In genomic region chr11:18531264-18532110, GRCm38 (mm10) we compare ENCODE assay signal across 13 mouse cellular contexts.
DNase-seq lines count a peak whose midpoint lies in the region; ATAC-seq lines count a peak whose summit lies in the region.
"Had no signal": no experiment of that assay in that cellular context is flagged by ENCODE, and none has a peak within 500 bp of the region (broad histone marks: within the 10 kb centered on the region; RNA-seq: fewer than 3 reads in every experiment).

No protein-coding gene starts in this region.

- H3K4me2 ChIP-seq in kidney, embryonic 14.5 days (replicated peaks; ENCODE audit: low read depth, low read length) = no peak overlapping the region
- H3K4me2 ChIP-seq: lung, embryonic 15.5 days had no signal

- no peaks in the 10 kb centered on the region for H3K9me3 ChIP-seq in kidney, embryonic 14.5 days (ENCODE audit: control insufficient read depth, low read length)
- H3K9me3 ChIP-seq: G1E; lung, embryonic 15.5 days; midbrain, embryonic 10.5 days had no signal

- H3K27me3 ChIP-seq in kidney, embryonic 14.5 days (ENCODE audit: control insufficient read depth, insufficient read depth, low read length) = no peaks in the 10 kb centered on the region
- H3K27me3 ChIP-seq: lung, embryonic 15.5 days had no signal

- peak overlapping the region; percentile 51; the same call in 1 of the 2 replicates for H3K27ac ChIP-seq in kidney, embryonic 14.5 days (ENCODE audit: low read depth, low read length)
- H3K27ac ChIP-seq: hindbrain, postnatal 0 days; lung, embryonic 15.5 days; midbrain, embryonic 10.5 days had no signal

- no peaks in the 10 kb centered on the region for H3K36me3 ChIP-seq in kidney, embryonic 14.5 days (ENCODE audit: control insufficient read depth, insufficient read depth, low read length)
- H3K36me3 ChIP-seq: G1E; lung, embryonic 15.5 days; midbrain, embryonic 10.5 days had no signal

- no peak overlapping the region for H3K4me3 ChIP-seq in kidney, embryonic 14.5 days (ENCODE audit: low read length)
- H3K4me3 ChIP-seq: lung, embryonic 15.5 days; midbrain, embryonic 10.5 days had no signal

- H3K4me1 ChIP-seq in kidney, embryonic 14.5 days (ENCODE audit: control insufficient read depth, insufficient read depth, low read length) = no peaks in the 10 kb centered on the region
- H3K4me1 ChIP-seq: midbrain, embryonic 10.5 days had no signal

- peak; percentile 66; the same call in 1 of the 2 replicates for ATAC-seq in kidney, embryonic 14.5 days (ENCODE audit: low FRiP score, low TSS enrichment)
- ATAC-seq: hindbrain, postnatal 0 days had no signal

- 33% methylated on average over 2 of the region's 2 CpGs for WGBS in kidney, embryonic 14.5 days

- peak; percentile 2 for DNase-seq in adrenal gland, postnatal 25 days
- DNase-seq in adrenal gland, adult 18-20 months (ENCODE audit: low spot score in 2 of 2) = no peak
- no peak for DNase-seq in kidney, adult 8-10 months
- DNase-seq in urinary bladder, postnatal 14 days (ENCODE audit: low spot score) = peak; percentile 5
- DNase-seq in urinary bladder, postnatal 25 days (ENCODE audit: low spot score) = no peak
- DNase-seq in cerebellum, adult 9-11 months = no peak
- no peak for DNase-seq in Muller cell, postnatal 12 days (ENCODE audit: inconsistent ontology term)
- DNase-seq: layer of hippocampus, adult 9-11 months had no signal

- no peak overlapping the region for H3K9ac ChIP-seq in kidney, embryonic 14.5 days (ENCODE audit: low read depth, low read length)
- H3K9ac ChIP-seq: lung, embryonic 15.5 days had no signal

Comparison
In these comparisons a context has a peak if more than half of its experiments do, and no peak if none do; other contexts are left out.
1. DNase-seq: peak in adrenal gland, postnatal 25 days (single experiment) and urinary bladder, postnatal 14 days (single experiment); none in adrenal gland, adult 18-20 months (0 of 2), kidney, adult 8-10 months (0 of 2), urinary bladder, postnatal 25 days (single experiment), cerebellum, adult 9-11 months (single experiment) and Muller cell, postnatal 12 days (single experiment).